Mouse (Mus musculus) kidney, adult 2 months (tissue): ENCODE data around the gene Daxx. TPM values are rescaled to one million over a fixed set of nuclear protein-coding genes. Genes with fewer than 3 reads are reported as not detected.
A peak's percentile ranks its signal among the peaks of the same experiment; 100 is the strongest.

ENCODE experiments used
- DNase-seq: peaks from one replicate; pipeline ENCODE4 v3.0.0; 2021
- H3K27ac ChIP-seq: fragments of 200-500 bp; 2 replicates; pipeline ENCODE4 v1.5.1; 2012; ENCODE audit warnings: low read depth, low read length, control low read depth, inconsistent platforms; ENCODE audit not compliant: insufficient read depth
- H3K27me3 ChIP-seq: fragments of 200-500 bp; replicated peaks from 2 replicates; pipeline ENCODE4 v1.6.1; 2012; ENCODE audit warnings: mild to moderate bottlenecking, moderate library complexity, low read length, inconsistent platforms; ENCODE audit not compliant: control insufficient read depth, insufficient read depth
- H3K36me3 ChIP-seq: fragments of 200-500 bp; 2 replicates; pipeline ENCODE4 v1.6.1; 2012; ENCODE audit warnings: mild to moderate bottlenecking, moderate library complexity, low read length, inconsistent platforms; ENCODE audit not compliant: control insufficient read depth, insufficient read depth
- H3K4me1 ChIP-seq: fragments of 200-500 bp; 2 replicates; pipeline ENCODE4 v1.6.1; 2011; ENCODE audit warnings: low read length; ENCODE audit not compliant: control insufficient read depth, insufficient read depth
- H3K4me3 ChIP-seq: fragments of 200-500 bp; 2 replicates; pipeline ENCODE4 v1.5.1; 2011; ENCODE audit warnings: mild to moderate bottlenecking, low read depth, low read length, control low read depth; ENCODE audit not compliant: insufficient read depth
- CTCF ChIP-seq: fragments of 200-500 bp; conservative IDR thresholded peaks from 2 replicates; pipeline ENCODE4 v1.5.1; 2011; ENCODE audit warnings: low read depth, mild to moderate bottlenecking, control low read depth, low read length, moderate library complexity, mixed read lengths; ENCODE audit not compliant: insufficient read depth, insufficient read length
- POLR2A ChIP-seq: fragments of 200-500 bp; IDR thresholded peaks from one replicate; pipeline ENCODE4 v1.6.1; 2011; ENCODE audit warnings: low read depth, low read length, control low read depth
- WGBS: fragments of 180-500 bp; shearing (Covaris S2); methylation state at CpG from one replicate; pipeline ENCODE4 v1.1.7; 2018; 5-methylcytosine and 5-hydroxymethylcytosine counted together
- polyA plus RNA-seq: library from polyadenylated mRNA; depleted of rRNA; stranded (reverse); fragments of >200 nt; gene quantifications from 2 replicates; pipeline ENCODE4 v1.2.3, GENCODE M21; 2012

Gene Daxx
- polyA plus RNA-seq, 1 experiment = 35.0 TPM

DNA sequence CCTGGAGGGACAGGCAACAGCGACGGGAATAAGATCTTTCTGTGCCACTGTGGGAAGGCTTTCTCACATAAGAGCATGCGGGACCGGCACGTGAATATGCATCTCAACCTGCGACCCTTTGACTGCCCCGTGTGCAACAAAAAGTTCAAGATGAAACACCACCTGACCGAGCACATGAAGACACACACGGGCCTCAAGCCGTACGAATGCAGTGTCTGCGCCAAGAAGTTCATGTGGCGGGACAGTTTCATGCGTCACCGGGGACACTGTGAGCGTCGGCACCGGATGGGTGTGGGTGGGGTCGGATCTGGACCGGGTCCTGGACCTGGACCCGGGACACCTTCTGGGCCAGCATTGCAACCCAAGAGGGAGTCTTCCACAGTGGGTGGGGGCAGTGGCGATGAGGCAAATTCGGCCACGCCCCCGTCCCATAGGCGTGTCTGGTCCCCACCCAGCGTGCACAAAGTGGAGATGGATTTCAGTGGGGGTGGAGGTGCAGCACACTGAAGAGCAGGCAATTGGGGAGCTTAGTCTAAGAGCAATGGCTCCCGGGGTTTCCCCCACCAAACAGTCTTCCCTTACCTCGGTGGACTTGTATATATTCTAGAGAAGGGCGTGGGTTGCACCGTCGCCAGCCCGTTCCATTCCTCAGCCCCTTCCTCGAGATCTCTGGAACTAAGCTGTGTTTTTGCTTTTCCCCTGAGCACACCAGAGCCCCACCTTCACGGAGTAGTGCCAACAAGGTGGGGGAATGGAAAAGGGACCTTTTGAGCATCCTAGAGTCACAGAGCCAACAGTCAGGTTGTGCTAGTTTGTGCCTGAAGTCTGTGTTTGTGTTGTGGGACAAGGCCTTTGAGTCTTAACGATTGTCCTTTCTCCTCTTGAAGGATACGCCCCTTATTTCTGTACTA, 9.3 kb downstream of the Daxx start:
- Histone ChIP-seq H3K4me3 (peak overlapping the region; percentile 99), H3K27me3 (no peaks in the 10 kb centered on the region), H3K36me3 (no peaks in the 10 kb centered on the region; the same call in 1 of the 2 replicates), H3K27ac (peak overlapping the region; percentile 92), H3K4me1 (peaks cover 9% of the 10 kb centered on the region; the same call in 1 of the 2 replicates)
- TF ChIP-seq POLR2A = no peak
- TF ChIP-seq CTCF = no peak
- DNase-seq = no peak
- 59% methylated on average over 37 of the region's 37 CpGs for WGBS

DNA sequence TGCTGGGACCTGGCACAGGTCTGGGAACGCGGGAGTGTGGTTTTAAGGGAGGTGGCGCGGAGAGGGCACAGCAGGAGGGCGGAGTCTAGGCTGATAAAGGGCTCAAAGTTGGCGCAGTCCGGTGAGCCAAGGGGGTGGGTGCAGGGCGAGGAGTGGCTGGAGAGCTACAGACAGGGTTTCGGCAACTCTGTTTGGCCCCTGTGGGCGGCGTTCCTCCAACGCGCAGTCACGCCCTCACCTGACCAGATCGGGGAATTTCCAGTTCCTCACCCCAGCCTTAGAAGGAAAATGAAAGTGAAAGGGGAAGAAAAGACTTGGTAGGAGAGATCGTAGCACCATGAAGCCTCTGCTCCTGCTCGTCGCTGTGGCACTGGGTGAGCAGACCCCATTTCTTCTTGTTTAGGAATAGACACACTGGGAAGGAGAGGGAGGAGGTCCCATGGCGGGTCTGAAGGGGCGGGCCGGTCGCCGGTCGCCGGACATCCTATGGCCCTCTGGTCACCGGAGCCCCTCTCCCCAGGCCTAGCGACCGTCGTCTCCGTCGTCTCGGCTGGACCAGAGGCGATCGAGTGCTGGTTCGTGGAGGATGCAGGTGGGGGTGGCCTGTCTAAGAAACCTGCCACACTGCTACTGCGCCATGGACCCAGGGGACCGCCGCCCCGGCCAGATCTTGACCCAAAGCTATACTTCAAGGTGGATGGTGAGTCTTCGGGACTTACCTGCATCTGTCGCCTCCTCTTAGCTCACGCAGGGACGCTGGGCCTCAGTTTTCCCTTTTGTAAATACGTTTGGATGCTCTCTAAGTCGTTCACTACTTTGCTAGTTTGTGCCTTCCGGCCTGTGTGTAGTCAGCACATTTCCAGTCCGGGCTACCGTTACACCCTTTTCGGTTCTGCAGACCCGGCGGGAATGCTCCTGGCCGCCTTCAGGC, 10.4 kb downstream of the Daxx start:
- H3K27ac ChIP-seq = peak overlapping the region; percentile 92
- WGBS = under 1% methylated on average over 52 of the region's 52 CpGs
- peak; percentile 92 for DNase-seq
- TF ChIP-seq POLR2A (peak; percentile 31), CTCF (peak; percentile 30)
- H3K4me1 ChIP-seq = peaks cover 9% of the 10 kb centered on the region; the same call in 1 of the 2 replicates
- no peaks in the 10 kb centered on the region for H3K27me3 ChIP-seq
- H3K36me3 ChIP-seq = no peaks in the 10 kb centered on the region
- peak overlapping the region; percentile 99 for H3K4me3 ChIP-seq

DNA sequence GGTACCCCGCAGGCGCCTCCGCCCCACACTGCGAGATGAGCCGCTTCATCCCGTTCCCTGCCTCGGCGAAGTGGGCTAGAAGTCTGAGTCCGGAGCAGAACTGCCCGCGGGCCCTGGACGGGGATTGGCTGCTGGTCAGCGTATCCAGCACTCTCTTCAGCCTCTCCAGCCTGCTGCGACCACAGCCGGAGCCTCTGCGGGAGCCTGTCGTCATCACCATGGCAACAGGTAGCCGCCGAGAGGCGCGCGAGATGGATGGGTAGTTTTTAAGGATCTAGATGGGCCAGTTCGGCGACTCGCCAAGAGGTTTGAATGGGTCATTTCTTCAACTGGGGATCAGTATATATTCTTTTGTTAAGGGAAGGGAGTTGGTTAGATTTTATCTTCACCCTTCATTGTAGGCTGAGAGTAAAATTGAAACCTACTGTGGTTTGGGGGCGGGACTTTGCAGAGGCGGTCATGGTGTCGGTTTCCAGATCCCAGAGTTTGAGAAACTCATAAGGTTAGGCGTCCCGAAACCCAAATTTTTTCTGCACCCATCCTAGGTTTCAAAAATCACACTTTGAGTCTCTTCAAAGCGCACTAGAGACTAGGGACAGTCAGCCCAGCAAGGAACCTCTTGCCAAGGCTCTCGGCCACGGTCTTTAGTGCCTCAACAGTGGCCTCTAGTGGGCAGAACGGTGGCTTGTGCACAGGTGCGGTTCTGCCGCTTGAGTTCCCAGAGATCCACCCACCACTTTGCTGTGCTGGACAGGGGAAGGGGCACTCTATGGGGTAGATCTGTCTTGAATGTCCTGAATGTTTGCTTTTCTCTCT, 11.3 kb downstream of the Daxx start:
- WGBS = under 1% methylated on average over 36 of the region's 36 CpGs
- Histone ChIP-seq H3K27ac (peak overlapping the region; percentile 92), H3K4me3 (peak overlapping the region; percentile 99), H3K36me3 (no peaks in the 10 kb centered on the region), H3K27me3 (no peaks in the 10 kb centered on the region), H3K4me1 (peaks cover 7% of the 10 kb centered on the region; the same call in 1 of the 2 replicates)
- DNase-seq = peak; percentile 91
- TF ChIP-seq POLR2A = no peak
- TF ChIP-seq CTCF = peak; percentile 93

DNA sequence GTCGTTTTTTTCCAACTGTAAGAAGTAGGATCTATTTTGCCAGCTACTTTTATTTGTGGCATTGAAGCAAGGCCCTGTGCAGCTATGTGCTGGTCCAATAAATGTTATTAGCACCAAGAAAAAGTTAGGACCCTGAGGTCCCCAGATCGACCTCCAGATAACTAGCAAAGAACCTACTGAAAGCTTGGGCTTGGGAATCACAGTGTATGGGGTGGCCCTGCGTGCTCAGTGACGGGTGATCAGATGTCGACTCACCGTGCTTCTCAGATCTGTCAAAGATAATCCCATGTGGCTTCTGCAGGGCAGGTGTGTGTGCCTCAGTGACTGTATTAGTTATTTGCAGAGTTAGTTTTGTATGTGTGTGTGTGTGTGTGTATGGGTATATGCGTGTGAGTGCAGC, 12.1 kb downstream of the Daxx start:
- WGBS = 82% methylated on average over 7 of the region's 7 CpGs
- Histone ChIP-seq H3K4me1 (peaks cover 6% of the 10 kb centered on the region; the same call in 1 of the 2 replicates), H3K4me3 (no peak overlapping the region), H3K27me3 (no peaks in the 10 kb centered on the region), H3K36me3 (no peaks in the 10 kb centered on the region), H3K27ac (no peak overlapping the region)
- TF ChIP-seq POLR2A = no peak
- no peak for TF ChIP-seq CTCF
- no peak for DNase-seq

DNA sequence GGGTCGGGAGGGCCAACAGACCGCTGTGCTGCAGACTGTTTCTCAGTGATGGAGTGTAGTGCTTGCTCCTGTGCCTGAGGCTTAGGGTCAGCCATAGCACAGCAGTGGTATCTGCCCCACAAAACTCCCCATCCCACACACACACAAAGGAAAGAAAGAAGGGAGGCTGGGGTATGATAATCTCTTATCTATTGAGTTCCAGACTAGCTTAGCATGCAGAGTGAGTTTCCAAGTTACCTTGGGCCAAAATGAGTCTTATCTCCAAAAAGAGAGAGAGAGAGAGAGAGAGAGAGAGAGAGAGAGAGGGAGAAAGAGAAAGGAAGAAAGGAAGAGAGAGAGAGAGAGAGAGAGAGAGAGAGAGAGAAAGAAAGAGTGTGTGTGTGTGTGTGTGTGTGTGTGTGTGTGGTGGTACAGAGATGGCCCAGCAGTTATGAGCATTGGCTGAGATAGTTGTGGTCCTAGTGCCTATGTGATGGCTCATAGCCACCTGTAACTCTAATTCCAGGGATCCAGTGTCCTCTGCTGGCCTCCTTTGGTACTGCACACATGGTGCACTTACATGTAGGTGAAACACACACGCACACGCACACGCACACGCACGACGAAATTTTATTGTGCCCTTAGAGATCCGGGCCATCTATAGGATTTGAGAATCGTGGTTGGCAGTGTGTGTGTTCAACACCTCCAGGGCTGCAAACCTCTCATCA, 15.5 kb downstream of the Daxx start:
- TF ChIP-seq POLR2A (no peak), CTCF (peak; percentile 60)

DNA sequence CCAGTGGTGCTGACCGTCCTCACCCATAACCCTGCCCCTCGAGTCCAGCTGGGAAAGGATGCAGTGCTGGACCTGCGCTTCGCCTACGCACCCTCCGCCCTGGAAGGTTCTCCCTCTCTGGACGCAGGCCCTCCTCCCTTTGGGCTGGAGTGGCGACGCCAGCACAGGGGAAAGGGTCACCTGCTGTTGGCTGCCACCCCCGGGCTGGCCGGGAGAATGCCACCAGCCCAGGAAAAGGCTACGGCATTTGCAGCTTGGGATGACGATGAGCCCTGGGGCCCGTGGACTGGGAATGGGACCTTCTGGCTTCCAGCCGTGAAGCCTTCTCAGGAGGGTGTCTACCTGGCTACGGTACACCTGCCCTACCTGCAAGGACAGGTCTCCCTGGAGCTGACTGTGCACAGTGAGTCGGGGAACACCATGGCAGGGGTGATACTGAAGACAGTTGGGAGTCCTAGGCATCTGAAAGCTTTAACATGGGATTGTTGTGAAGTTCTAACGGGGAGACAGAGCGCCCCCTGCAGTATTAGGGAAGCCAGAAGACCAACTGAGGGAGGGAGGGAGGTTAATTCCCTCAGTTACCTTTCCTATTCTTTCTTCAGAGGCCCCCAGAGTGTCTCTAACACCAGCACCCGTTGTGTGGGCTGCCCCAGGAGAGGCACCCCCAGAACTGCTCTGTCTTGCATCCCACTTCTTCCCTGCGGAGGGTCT, 16.3 kb downstream of the Daxx start:
- Histone ChIP-seq H3K27ac (no peak overlapping the region), H3K4me1 (no peaks in the 10 kb centered on the region), H3K27me3 (no peaks in the 10 kb centered on the region), H3K4me3 (no peak overlapping the region), H3K36me3 (no peaks in the 10 kb centered on the region)
- DNase-seq = no peak
- 83% methylated on average over 21 of the region's 21 CpGs for WGBS
- TF ChIP-seq CTCF (0 out of 2 replicates have a peak, but pooled peaks have one; percentile 10), POLR2A (no peak)

More for the DNA sequence above, 15.5 kb downstream of the Daxx start:
- H3K36me3 ChIP-seq = no peaks in the 10 kb centered on the region
- H3K27me3 ChIP-seq = no peaks in the 10 kb centered on the region
- no peak overlapping the region for H3K4me3 ChIP-seq
- 84% methylated on average over 10 of the region's 10 CpGs for WGBS
- H3K27ac ChIP-seq = no peak overlapping the region
- no peaks in the 10 kb centered on the region for H3K4me1 ChIP-seq
- DNase-seq = no peak
